Comparison of ENCODE assay signal across 8 mouse cellular contexts in genomic region chr8:104442299-104443124, GRCm38 (mm10). TPM values are rescaled to one million over a fixed set of nuclear protein-coding genes. Genes with fewer than 3 reads are reported as not detected.
DNase-seq lines count a peak whose midpoint lies in the region; ATAC-seq lines count a peak whose summit lies in the region.

TSS of gene Dync1li2 (minus strand) at chr8:104443047.

- peaks cover 20% of the 10 kb centered on the region for H3K36me3 ChIP-seq in heart, embryonic 11.5 days (ENCODE audit: control insufficient read depth, insufficient read depth, low read length)
- peaks cover 27% of the 10 kb centered on the region for H3K36me3 ChIP-seq in kidney, embryonic 16.5 days (ENCODE audit: insufficient read depth, low read length)
- peaks cover 19% of the 10 kb centered on the region for H3K36me3 ChIP-seq in liver, embryonic 11.5 days (ENCODE audit: control insufficient read depth, insufficient read depth, low read length)
- peaks cover 28% of the 10 kb centered on the region for H3K36me3 ChIP-seq in stomach, embryonic 14.5 days (ENCODE audit: control insufficient read depth, insufficient read depth, low read length)

- H3K4me2 ChIP-seq in heart, embryonic 11.5 days, result peak within 1 kb of the TSS; percentile 83
- H3K4me2 ChIP-seq in kidney, embryonic 16.5 days (replicated peaks; ENCODE audit: low read depth, low read length), result peak within 1 kb of the TSS; percentile 69
- peak within 1 kb of the TSS; percentile 86 for H3K4me2 ChIP-seq in liver, embryonic 11.5 days
- peak within 1 kb of the TSS; percentile 62 for H3K4me2 ChIP-seq in stomach, embryonic 14.5 days (replicated peaks; ENCODE audit: low read depth, low read length)

- no peaks in the 10 kb centered on the region for H3K9me3 ChIP-seq in heart, embryonic 11.5 days (replicated peaks; ENCODE audit: control insufficient read depth, low read length)
- no peaks in the 10 kb centered on the region for H3K9me3 ChIP-seq in kidney, embryonic 16.5 days (ENCODE audit: low read length)
- no peaks in the 10 kb centered on the region for H3K9me3 ChIP-seq in liver, embryonic 11.5 days (ENCODE audit: control insufficient read depth, low read length)
- H3K9me3 ChIP-seq in stomach, embryonic 14.5 days (ENCODE audit: control insufficient read depth, low read depth, low read length), result no peaks in the 10 kb centered on the region

- H3K27me3 ChIP-seq in heart, embryonic 11.5 days (ENCODE audit: control insufficient read depth, insufficient read depth, low read length), result no peaks in the 10 kb centered on the region
- no peaks in the 10 kb centered on the region for H3K27me3 ChIP-seq in kidney, embryonic 16.5 days (ENCODE audit: insufficient read depth, low read length)
- no peaks in the 10 kb centered on the region for H3K27me3 ChIP-seq in liver, embryonic 11.5 days (replicated peaks; ENCODE audit: control insufficient read depth, insufficient read depth, low read length)
- no peaks in the 10 kb centered on the region for H3K27me3 ChIP-seq in stomach, embryonic 14.5 days (ENCODE audit: control insufficient read depth, insufficient read depth, low read length)

- peaks cover 11% of the 10 kb centered on the region for H3K4me1 ChIP-seq in heart, embryonic 11.5 days (ENCODE audit: control insufficient read depth, insufficient read depth, low read length)
- peaks cover 11% of the 10 kb centered on the region for H3K4me1 ChIP-seq in kidney, embryonic 16.5 days (ENCODE audit: insufficient read depth, low read length)
- H3K4me1 ChIP-seq in liver, embryonic 11.5 days (replicated peaks; ENCODE audit: control insufficient read depth, insufficient read depth, low read length), result peaks cover 10% of the 10 kb centered on the region
- peaks cover 8% of the 10 kb centered on the region; the same call in 1 of the 2 replicates for H3K4me1 ChIP-seq in stomach, embryonic 14.5 days (ENCODE audit: control insufficient read depth, insufficient read depth, low read length)

- peak within 1 kb of the TSS; percentile 94 for H3K4me3 ChIP-seq in heart, embryonic 11.5 days (ENCODE audit: low read depth, low read length)
- H3K4me3 ChIP-seq in kidney, embryonic 16.5 days (ENCODE audit: low read length), result peak within 1 kb of the TSS; percentile 82
- peak within 1 kb of the TSS; percentile 95 for H3K4me3 ChIP-seq in liver, embryonic 11.5 days (ENCODE audit: low read depth, low read length)
- peak within 1 kb of the TSS; percentile 86 for H3K4me3 ChIP-seq in stomach, embryonic 14.5 days (ENCODE audit: low read depth, low read length)

- peak; percentile 92 for ATAC-seq in erythroblast, adult 5-6 weeks (replicated peaks; ENCODE audit: low FRiP score, poor library complexity, severe bottlenecking)
- peak; percentile 87 for ATAC-seq in heart, embryonic 11.5 days (replicated peaks; ENCODE audit: insufficient number of reproducible peaks, low FRiP score, low TSS enrichment)
- peak; percentile 87 for ATAC-seq in kidney, embryonic 16.5 days (ENCODE audit: low FRiP score, low TSS enrichment)
- ATAC-seq in liver, embryonic 11.5 days (replicated peaks; ENCODE audit: low FRiP score), result peak; percentile 88
- peak; percentile 82 for ATAC-seq in stomach, embryonic 14.5 days (ENCODE audit: insufficient number of reproducible peaks, insufficient read depth, low FRiP score, low read depth)

- H3K9ac ChIP-seq in heart, embryonic 11.5 days (ENCODE audit: low read depth, low read length), result peak within 1 kb of the TSS; percentile 96
- peak within 1 kb of the TSS; percentile 88 for H3K9ac ChIP-seq in kidney, embryonic 16.5 days (replicated peaks; ENCODE audit: low read length)
- peak within 1 kb of the TSS; percentile 81 for H3K9ac ChIP-seq in liver, embryonic 11.5 days (ENCODE audit: low read depth, low read length)
- H3K9ac ChIP-seq in stomach, embryonic 14.5 days (replicated peaks; ENCODE audit: low read depth, low read length), result peak within 1 kb of the TSS; percentile 83

- WGBS in heart, embryonic 11.5 days (ENCODE audit: insufficient replicate concordance), result under 1% methylated on average over 64 of the region's 75 CpGs
- under 1% methylated on average over 75 of the region's 75 CpGs for WGBS in kidney, embryonic 16.5 days
- WGBS in liver, embryonic 11.5 days, result under 1% methylated on average over 75 of the region's 75 CpGs
- under 1% methylated on average over 75 of the region's 75 CpGs for WGBS in stomach, embryonic 14.5 days

- DNase-seq in B cell, adult 2 months, result peak; percentile 95 to 96
- DNase-seq in brain, adult 2 months (ENCODE audit: low read depth, low spot score), result peak; percentile 96
- peak; percentile 95 for DNase-seq in liver, embryonic 11.5 days (ENCODE audit: low spot score)
- DNase-seq in naive thymus-derived CD4-positive, alpha-beta T cell, adult 2 months (ENCODE audit: low read depth), result peak; percentile 97

- H3K27ac ChIP-seq in heart, embryonic 11.5 days (ENCODE audit: low read depth, low read length), result peak within 1 kb of the TSS; percentile 86
- peak within 1 kb of the TSS; percentile 86 for H3K27ac ChIP-seq in kidney, embryonic 16.5 days (ENCODE audit: low read length)
- peak within 1 kb of the TSS; percentile 71; the same call in 1 of the 2 replicates for H3K27ac ChIP-seq in liver, embryonic 11.5 days (ENCODE audit: low read depth, low read length)
- peak within 1 kb of the TSS; percentile 53; the same call in 1 of the 2 replicates for H3K27ac ChIP-seq in stomach, embryonic 14.5 days (ENCODE audit: low read length)

RNA-seq across cellular contexts. Expression of gene Dync1li2, which starts in this region (rescaled TPM):
- total RNA-seq in erythroblast, adult 5-6 weeks (2015; ENCODE audit: low replicate concordance), result 22.8 and 30.4 TPM in 2 replicates
- total RNA-seq in erythroblast, adult 5-6 weeks (2017; ENCODE audit: low replicate concordance), result 48.3 and 63.4 TPM in 2 replicates
- 43.0 and 52.9 TPM in 2 replicates for polyA plus RNA-seq in heart, embryonic 11.5 days (2014; fragmentation: Nextera tagmentation; extraction: Ambion mirVana)
- 59.0 and 62.7 TPM in 2 replicates for polyA plus RNA-seq in kidney, embryonic 16.5 days (2015; fragmentation: Nextera tagmentation; extraction: Ambion mirVana)
- 31.4 and 33.1 TPM in 2 replicates for polyA plus RNA-seq in liver, embryonic 11.5 days (2014; fragmentation: Nextera tagmentation; extraction: Ambion mirVana)
- 58.4 and 69.2 TPM in 2 replicates for polyA plus RNA-seq in stomach, embryonic 14.5 days (2014; fragmentation: Nextera tagmentation; extraction: Ambion mirVana)

Comparison
In these comparisons a context has a peak if more than half of its experiments do, and no peak if none do; other contexts are left out.
1. Peak in every context shown above with its lines: DNase-seq, ATAC-seq, H3K4me3 ChIP-seq and H3K27ac ChIP-seq.